In genomic region chr14:73533755-73534465, GRCm38 (mm10) we compare ENCODE assay signal across 1 mouse cellular context.
TF ChIP-seq lines count a peak whose summit lies in the region.

No protein-coding gene starts in this region.

TF ChIP-seq in CH12.LX, 34 proteins besides CTCF, POLR2A, EP300 and RAD21:
- TF ChIP-seq ZKSCAN1 (IDR thresholded peaks at IDR 0.05; ENCODE audit: borderline replicate concordance, low read depth, low read length) = no peak
- TF ChIP-seq SMC3 (IDR thresholded peaks at IDR 0.05; ENCODE audit: low read depth, low read length) = no peak
- no peak for TF ChIP-seq MYC (IDR thresholded peaks at IDR 0.05; ENCODE audit: low read depth, low read length)
- no peak for TF ChIP-seq TBP (conservative IDR thresholded peaks at IDR 0.05; ENCODE audit: low read depth, low read length)
- TF ChIP-seq TCF12 (IDR thresholded peaks at IDR 0.05; ENCODE audit: low read depth, low read length) = no peak
- TF ChIP-seq NRF1 (IDR thresholded peaks at IDR 0.05; ENCODE audit: low read depth, low read length) = no peak
- TF ChIP-seq KAT2A (IDR thresholded peaks at IDR 0.05; ENCODE audit: insufficient replicate concordance, low read length) = no peak
- TF ChIP-seq MAFK (IDR thresholded peaks at IDR 0.05; ENCODE audit: insufficient replicate concordance, low read length) = peak; percentile 78; the same call in 1 of the 2 replicates
